Mouse (Mus musculus): Measurements from ENCODE around the gene Col9a2. TPM values are rescaled to one million over a fixed set of nuclear protein-coding genes. Genes with fewer than 3 reads are reported as not detected.
A peak's percentile ranks its signal among the peaks of the same experiment; 100 is the strongest.

Gene Col9a2
- total RNA-seq, 2 experiments from 2014 or later = 0.60 to 0.84 TPM

GRCm38 (mm10) chr4:121018250-121018649 lies 20.9 kb upstream of the Col9a2 start:
- intact Hi-C loops (cut with DNase I; ENCODE audit: low total_unique reads) = no loop called here
- no peak for DNase-seq

GRCm38 (mm10) chr4:121020040-121020790 lies 19.0 kb upstream of the Col9a2 start:
- intact Hi-C loops (cut with DNase I; ENCODE audit: low total_unique reads) = no loop called here
- no peak for DNase-seq

DNA sequence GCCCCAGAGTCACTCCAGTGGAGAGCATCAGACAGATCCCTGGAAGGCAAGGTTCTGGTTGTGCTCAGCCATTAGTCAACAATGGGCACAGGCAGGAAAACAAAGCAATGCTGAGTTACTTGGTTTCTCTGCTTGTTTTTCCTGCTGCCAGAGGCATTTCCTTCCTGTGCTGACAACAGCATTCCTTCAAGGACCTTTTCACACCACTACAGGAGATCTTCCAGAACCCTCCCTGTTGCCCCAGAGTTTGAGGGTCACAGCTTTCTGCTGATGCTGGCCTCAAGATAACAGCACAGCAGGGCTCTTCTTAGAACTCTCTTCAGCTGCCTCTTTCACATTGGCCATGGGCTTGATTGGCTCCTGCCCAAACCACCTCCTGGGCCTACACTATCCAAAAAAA lies 17.3 kb upstream of the Col9a2 start:
- intact Hi-C loops (cut with DNase I; ENCODE audit: low total_unique reads) = no loop called here
- no peak for DNase-seq

GRCm38 (mm10) chr4:121023464-121023863 lies 15.7 kb upstream of the Col9a2 start:
- intact Hi-C loops (cut with DNase I; ENCODE audit: low total_unique reads) = no loop called here
- DNase-seq = no peak

GRCm38 (mm10) chr4:121023941-121024340 lies 15.2 kb upstream of the Col9a2 start:
- DNase-seq = no peak
- intact Hi-C loops (cut with DNase I; ENCODE audit: low total_unique reads) = no loop called here

- DNase-seq = no peak
- intact Hi-C loops (cut with DNase I; ENCODE audit: low total_unique reads) = loop anchor here (5.0 kb wide), 1 partner anchor 207 kb away; no protein-coding TSS in a partner anchor
Measured at GRCm38 (mm10) chr4:121025681-121026080, 13.5 kb upstream of the Col9a2 start.

DNA sequence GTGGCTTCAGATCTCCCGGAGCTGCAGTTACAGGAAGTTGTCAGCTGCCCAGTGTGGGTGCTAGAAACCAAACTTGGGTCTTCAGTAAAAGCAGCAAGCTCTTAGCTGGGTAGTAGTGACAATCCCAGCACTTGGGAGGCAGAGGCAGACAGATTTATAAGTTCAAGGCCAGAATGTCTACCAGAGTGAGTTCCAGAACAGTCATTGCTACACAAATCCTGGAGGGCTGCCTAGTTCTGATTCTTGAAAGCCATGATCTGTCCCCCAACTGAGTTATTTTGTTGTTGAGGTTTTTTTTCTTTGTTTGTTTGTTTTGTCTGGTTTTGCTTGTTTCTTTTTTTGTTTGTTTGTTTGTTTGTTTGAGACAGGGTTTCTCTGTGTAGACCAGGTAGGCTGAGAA lies 11.0 kb upstream of the Col9a2 start:
- intact Hi-C loops (cut with DNase I; ENCODE audit: low total_unique reads) = loop anchor here (5.0 kb wide), 1 partner anchor 204 kb away; no protein-coding TSS in a partner anchor
- DNase-seq = no peak

DNA sequence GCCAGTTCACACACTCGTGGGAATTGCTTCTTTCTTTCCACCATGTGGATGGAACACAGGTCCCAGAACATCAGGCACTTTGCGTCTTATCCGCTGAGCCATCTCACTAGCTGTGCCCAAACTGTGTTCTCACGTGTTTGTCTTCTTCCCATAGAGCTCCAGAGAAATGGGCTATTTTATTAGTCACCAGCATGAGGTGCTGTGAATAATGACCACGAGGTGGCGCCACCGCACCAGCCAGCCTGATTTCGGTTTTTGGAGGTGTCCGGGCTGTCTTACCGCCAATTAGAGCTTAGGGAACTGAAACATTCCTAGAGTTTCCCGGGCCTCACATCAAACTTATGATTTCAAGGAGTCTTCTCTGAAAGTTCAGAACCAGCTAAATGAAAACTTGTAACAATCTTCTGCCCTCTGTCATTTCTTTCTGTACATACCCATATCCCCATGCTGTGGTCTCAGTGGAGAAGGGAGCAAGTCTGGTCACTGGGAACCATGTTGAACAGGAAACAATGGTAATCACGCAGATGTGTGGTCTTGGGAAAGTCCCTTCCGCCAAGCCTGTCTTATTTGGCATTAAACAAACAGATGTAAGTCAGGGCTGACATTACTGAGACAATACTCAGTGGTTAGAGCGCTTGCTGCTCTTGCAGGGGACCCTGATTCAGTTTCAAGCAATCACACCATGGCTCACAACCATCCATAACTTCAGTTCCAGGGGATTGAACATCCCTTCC lies 10.4 kb upstream of the Col9a2 start:
- DNase-seq = peak; percentile 53
- intact Hi-C loops (cut with DNase I; ENCODE audit: low total_unique reads) = loop anchor here (5.0 kb wide), 1 partner anchor 203 kb away; no protein-coding TSS in a partner anchor

DNA sequence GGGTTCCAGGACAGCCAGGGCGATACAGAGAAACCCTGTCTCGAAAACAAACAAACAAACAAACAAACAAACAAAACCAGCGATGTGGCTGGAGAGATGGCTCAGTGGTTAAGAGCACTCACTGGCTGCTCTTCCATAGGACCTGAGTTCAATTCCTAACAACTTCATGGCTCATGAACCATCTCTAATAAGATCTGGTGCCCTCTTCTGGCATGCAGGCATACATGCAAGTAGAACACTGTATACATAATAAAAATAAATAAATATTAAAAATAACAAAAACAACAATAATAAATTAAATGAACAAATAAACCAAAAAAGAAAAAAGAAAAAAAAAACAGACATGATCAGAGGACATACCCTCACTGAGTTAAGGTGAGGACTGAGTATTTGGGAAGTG lies 9.6 kb upstream of the Col9a2 start:
- intact Hi-C loops (cut with DNase I; ENCODE audit: low total_unique reads) = loop anchor here (5.0 kb wide), 1 partner anchor 203 kb away; no protein-coding TSS in a partner anchor

GRCm38 (mm10) chr4:121031440-121031839 lies 7.7 kb upstream of the Col9a2 start:
- no peak for DNase-seq
- intact Hi-C loops (cut with DNase I; ENCODE audit: low total_unique reads) = no loop called here

More for the DNA sequence above, 9.6 kb upstream of the Col9a2 start:
- DNase-seq = no peak

DNA sequence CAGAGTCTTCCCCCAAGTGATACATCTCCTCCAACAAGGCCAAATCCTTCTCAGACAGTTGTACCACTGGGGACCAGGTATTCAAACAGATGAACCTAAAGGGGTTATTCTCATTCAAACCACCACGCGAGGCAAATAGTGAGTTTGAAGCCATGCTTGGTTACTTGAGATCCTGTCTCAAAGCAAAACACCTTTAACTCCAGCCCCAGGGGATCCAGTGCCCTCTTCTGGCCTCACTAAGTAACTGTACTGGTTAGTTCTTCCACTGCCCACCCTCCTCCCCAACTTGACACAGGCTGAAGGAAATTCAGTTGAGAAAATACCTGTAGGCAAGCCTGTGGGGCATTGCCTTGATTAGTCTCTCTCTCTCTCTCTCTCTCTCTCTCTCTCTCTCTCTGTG lies 6.2 kb upstream of the Col9a2 start:
- DNase-seq = no peak
- intact Hi-C loops (cut with DNase I; ENCODE audit: low total_unique reads) = no loop called here

DNA sequence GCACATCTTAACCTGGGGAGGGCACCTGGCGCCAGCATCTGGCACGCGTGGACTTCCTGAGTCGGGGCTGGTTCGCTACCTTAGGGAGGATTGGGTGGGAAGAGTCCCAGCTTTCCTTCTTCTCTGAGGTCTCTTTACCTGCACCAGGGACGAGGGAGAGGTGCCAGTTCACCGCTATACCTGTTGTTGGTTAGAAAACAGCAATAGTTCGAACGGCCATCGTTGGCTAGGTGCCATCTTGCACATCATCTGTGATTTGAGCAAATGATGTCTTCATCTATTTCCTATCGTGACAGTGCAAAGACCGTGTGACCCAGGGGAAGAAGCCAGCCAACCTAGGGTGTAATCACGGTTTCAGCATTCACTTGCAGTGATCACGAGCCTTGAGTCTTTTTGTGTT lies 1.1 kb downstream of the Col9a2 start:
- DNase-seq = no peak
- intact Hi-C loops (cut with DNase I; ENCODE audit: low total_unique reads) = no loop called here

DNA sequence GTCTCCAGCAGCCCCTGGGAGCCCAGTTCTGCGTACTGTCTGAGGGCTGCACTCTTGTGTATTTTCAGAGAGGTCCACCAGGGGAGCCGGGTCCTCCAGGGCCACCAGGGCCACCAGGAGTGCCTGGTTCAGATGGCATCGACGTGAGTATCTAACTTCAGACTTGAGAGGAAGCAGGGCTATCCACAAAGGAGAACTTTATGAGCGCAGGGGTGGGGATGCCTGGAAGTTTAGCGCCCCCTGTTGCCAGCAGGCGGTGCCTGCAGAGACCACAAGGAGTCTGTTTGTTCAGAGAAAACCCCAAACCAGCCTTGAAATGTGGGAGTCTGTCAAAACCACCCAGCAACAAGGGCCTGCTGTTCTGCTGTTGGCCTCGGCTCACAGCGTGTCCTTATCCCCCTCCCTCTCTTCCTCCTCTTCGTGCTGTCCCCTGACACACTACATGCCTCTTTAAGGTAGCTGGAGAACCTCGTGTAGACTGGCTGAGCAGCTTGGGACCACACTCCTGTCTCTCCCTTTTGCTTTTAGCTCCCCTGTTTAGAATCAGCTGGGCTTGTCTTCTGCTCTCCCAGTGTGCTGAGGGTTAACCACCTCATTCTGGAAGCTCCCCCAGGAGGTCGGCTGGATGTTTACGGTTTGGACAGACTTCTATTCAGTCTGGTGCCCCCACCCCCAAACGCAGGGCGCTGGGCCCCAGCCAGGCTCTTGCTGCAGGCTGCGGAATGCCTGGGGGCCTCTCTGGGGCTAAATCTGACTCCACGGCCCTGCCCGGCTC lies 1.9 kb downstream of the Col9a2 start:
- peak; percentile 59 for DNase-seq
- intact Hi-C loops (cut with DNase I; ENCODE audit: low total_unique reads) = no loop called here

DNA sequence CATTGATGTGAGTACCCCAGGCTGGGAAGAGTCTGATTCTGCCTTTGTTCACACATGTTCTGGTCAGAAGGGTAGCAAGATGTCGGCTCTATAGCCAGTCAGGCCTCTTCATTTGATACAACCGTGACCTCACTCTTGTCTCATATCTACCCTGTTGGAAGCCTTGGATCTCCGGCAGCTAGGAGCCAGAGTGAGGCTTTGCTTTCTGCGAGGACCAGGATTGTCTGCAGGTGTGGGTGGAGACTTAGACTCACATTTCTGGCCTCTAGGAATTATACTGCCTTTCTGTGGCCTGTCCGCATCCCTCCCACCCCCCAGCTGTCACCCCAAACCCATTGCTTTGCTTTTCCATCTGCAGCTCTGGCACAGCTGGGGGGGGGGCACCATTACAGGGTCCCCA lies 3.3 kb downstream of the Col9a2 start:
- intact Hi-C loops (cut with DNase I; ENCODE audit: low total_unique reads) = no loop called here
- DNase-seq = no peak

DNA sequence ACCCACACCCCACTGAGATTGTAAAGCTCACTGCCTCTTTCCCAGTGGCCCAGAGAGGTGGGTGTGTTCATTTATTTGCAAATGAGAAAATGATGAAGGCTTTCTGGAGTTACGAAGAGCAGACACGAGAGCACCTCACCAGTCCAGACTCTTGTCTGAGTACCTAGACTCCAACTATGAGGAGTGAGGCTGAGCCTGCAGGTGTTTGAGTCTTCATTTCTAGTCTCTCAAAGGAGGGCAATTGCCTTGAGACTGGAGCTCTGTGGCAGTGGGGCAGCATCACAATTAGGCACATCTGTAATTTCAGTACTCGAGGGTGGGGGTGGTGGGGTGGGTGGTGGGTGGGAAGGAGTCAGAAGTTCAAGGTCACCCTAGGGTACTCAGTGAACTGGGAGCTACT lies 3.8 kb downstream of the Col9a2 start:
- intact Hi-C loops (cut with DNase I; ENCODE audit: low total_unique reads) = no loop called here
- no peak for DNase-seq

- DNase-seq = no peak
- intact Hi-C loops (cut with DNase I; ENCODE audit: low total_unique reads) = no loop called here
Measured at GRCm38 (mm10) chr4:121051863-121052262, 12.7 kb downstream of the Col9a2 start.

DNA sequence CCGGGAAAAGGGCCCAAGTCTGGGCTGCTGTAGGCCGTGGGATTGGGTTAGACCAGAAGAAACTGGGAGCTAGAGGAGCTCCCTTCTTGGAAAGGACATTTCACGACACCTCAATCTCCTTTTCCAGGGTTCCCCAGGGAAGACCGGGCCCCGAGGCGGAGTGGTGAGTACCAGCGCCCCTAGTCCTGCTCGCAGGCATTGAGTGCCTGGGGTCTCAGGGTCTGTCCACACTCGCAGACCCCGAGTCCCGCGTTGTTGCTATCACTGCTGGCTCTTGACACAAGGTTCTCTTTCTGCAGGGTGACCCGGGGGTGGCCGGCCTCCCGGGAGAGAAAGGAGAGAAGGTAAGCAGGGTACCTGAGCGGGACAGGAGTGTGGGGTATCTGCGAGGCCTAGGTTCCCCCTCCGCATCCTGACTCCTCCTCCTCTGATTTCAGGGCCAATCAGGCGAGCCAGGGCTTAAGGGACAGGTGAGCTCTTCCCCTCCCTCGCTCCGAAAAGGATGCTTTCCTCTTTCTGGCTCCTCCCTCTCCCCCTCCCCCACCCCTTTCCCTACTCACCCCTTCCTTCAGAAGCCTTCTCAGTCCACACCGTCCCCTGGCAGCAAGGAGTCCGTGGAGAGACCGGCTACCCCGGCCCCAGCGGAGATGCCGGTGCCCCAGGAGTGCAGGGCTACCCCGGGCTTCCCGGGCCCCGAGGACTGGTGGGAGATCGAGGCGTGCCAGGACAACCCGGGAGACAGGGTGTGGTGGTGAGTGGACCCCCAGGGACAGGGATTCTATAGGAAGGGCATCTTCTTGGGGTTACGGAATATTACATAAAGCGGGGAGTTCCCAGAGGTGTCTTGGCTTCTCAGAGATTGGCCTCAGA lies 13.5 kb downstream of the Col9a2 start:
- no peak for DNase-seq
- intact Hi-C loops (cut with DNase I; ENCODE audit: low total_unique reads) = no loop called here

GRCm38 (mm10) chr4:121056342-121056741 lies 17.2 kb downstream of the Col9a2 start:
- intact Hi-C loops (cut with DNase I; ENCODE audit: low total_unique reads) = no loop called here

DNA sequence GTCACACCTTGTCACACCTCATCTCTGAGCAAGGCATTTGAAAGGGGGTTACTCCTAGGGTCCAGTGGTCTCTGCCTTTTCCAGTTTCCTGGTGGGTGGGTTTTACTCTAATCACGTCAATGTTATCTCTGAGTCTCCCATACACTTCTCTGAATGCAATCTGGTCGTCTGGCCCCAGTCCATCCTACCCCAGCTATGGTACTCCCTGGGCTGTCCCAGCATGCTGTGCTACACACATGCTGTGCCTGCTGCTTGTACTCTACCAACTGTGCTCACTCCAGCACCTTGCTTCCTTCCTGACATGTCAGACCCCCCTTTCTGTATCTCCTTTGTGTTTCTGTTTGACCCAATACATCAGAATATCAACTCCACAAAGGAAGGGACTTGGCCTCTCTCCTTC lies 17.8 kb downstream of the Col9a2 start:
- no peak for DNase-seq
- intact Hi-C loops (cut with DNase I; ENCODE audit: low total_unique reads) = no loop called here

More at GRCm38 (mm10) chr4:121056342-121056741, 17.2 kb downstream of the Col9a2 start:
- DNase-seq = no peak
